Mouse (Mus musculus): ENCODE data around the gene Csrp2.

GRCm38 (mm10) chr10:110971044-110971443 lies 51.5 kb downstream of the Csrp2 start:
- no peak for TF ChIP-seq CTCF (IDR thresholded peaks at IDR 0.05; ENCODE audit: borderline replicate concordance, insufficient read depth, low read depth, low read length)
- no peak for TF ChIP-seq POLR2A (IDR thresholded peaks at IDR 0.05; ENCODE audit: borderline replicate concordance, insufficient read depth, low read length)

Measured in cerebellum, adult 2 months (tissue).